Mouse (Mus musculus): ENCODE results near the gene Nutf2. TPM values are rescaled to one million over a fixed set of nuclear protein-coding genes. Genes with fewer than 3 reads are reported as not detected.

The Nutf2 gene
- polyA plus RNA-seq, 1 experiment, result 111 TPM

- H3K27me3 ChIP-seq (ENCODE audit: control insufficient read depth, insufficient read depth, low read length), result no peaks in the 10 kb centered on the region
- TF ChIP-seq POLR2A (IDR thresholded peaks at IDR 0.05; ENCODE audit: borderline replicate concordance, insufficient read depth, low read length), result no peak
- TF ChIP-seq CTCF (IDR thresholded peaks at IDR 0.05; ENCODE audit: borderline replicate concordance, insufficient read depth, low read depth, low read length), result no peak
- H3K4me1 ChIP-seq (ENCODE audit: control insufficient read depth, insufficient read depth, low read length), result no peaks in the 10 kb centered on the region; the same call in 1 of the 2 replicates
- no peak overlapping the region for H3K27ac ChIP-seq (ENCODE audit: insufficient read depth, low read length)
- no peak for DNase-seq
- H3K4me3 ChIP-seq (replicated peaks; ENCODE audit: insufficient read depth, low read depth, low read length), result no peak overlapping the region
- WGBS, result 84% methylated on average over 3 of the region's 3 CpGs
Measured at GRCm38 (mm10) chr8:105919390-105919789, 59.0 kb downstream of the Nutf2 start.

- no peaks in the 10 kb centered on the region for H3K27me3 ChIP-seq (ENCODE audit: control insufficient read depth, insufficient read depth, low read length)
- no peak overlapping the region for H3K27ac ChIP-seq (ENCODE audit: insufficient read depth, low read length)
- TF ChIP-seq POLR2A (IDR thresholded peaks at IDR 0.05; ENCODE audit: borderline replicate concordance, insufficient read depth, low read length) (no peak), CTCF (IDR thresholded peaks at IDR 0.05; ENCODE audit: borderline replicate concordance, insufficient read depth, low read depth, low read length) (no peak)
- H3K4me1 ChIP-seq (ENCODE audit: control insufficient read depth, insufficient read depth, low read length), result peaks cover 10% of the 10 kb centered on the region
- H3K4me3 ChIP-seq (replicated peaks; ENCODE audit: insufficient read depth, low read depth, low read length), result no peak overlapping the region
- WGBS, result 68% methylated on average over 3 of the region's 3 CpGs
- no peak for DNase-seq
Measured at GRCm38 (mm10) chr8:105925123-105925522, 64.7 kb downstream of the Nutf2 start.

Other genes starting within 250 kb of the Nutf2 start
- 41.6 and 45.7 TPM in 2 replicates for gene Ctcf, start 224.0 kb upstream of the Nutf2 start, polyA plus RNA-seq (2012; rRNA removed)
- 0.36 and 1.00 TPM in 2 replicates for gene Agrp, start 223.2 kb upstream of the Nutf2 start, polyA plus RNA-seq (2012; rRNA removed)
- 69.8 and 72.1 TPM in 2 replicates for gene Carmil2, start 174.3 kb upstream of the Nutf2 start, polyA plus RNA-seq (2012; rRNA removed)
- gene Acd, start 159.5 kb upstream of the Nutf2 start, polyA plus RNA-seq (2012; rRNA removed), result 56.3 and 56.8 TPM in 2 replicates
- 128 and 137 TPM in 2 replicates for gene Pard6a, start 159.4 kb upstream of the Nutf2 start, polyA plus RNA-seq (2012; rRNA removed)
- gene 4933405L10Rik, start 152.9 kb upstream of the Nutf2 start, polyA plus RNA-seq (2012; rRNA removed), result 0.51 TPM in 2 replicates
- gene Enkd1, start 152.4 kb upstream of the Nutf2 start, polyA plus RNA-seq (2012; rRNA removed), result 15.3 and 17.4 TPM in 2 replicates
- gene Gfod2, start 101.9 kb upstream of the Nutf2 start, polyA plus RNA-seq (2012; rRNA removed), result 20.7 and 21.4 TPM in 2 replicates
- gene Ranbp10, start 33.2 kb upstream of the Nutf2 start, polyA plus RNA-seq (2012; rRNA removed), result 30.5 and 32.1 TPM in 2 replicates
- gene Tsnaxip1, start 32.8 kb upstream of the Nutf2 start, polyA plus RNA-seq (2012; rRNA removed), result 0.25 and 0.98 TPM in 2 replicates
- gene Cenpt, start 7.3 kb upstream of the Nutf2 start, polyA plus RNA-seq (2012; rRNA removed), result 27.8 and 30.8 TPM in 2 replicates
- 52.0 and 53.5 TPM in 2 replicates for gene Thap11, start 5.4 kb upstream of the Nutf2 start, polyA plus RNA-seq (2012; rRNA removed)
- 75.5 and 81.8 TPM in 2 replicates for gene Edc4, start 20.3 kb downstream of the Nutf2 start, polyA plus RNA-seq (2012; rRNA removed)
- 4.7 and 5.3 TPM in 2 replicates for gene Nrn1l, start 33.0 kb downstream of the Nutf2 start, polyA plus RNA-seq (2012; rRNA removed)
- 13.6 and 14.1 TPM in 2 replicates for gene Pskh1, start 39.9 kb downstream of the Nutf2 start, polyA plus RNA-seq (2012; rRNA removed)
- 2.6 and 3.4 TPM in 2 replicates for gene Ctrl, start 73.3 kb downstream of the Nutf2 start, polyA plus RNA-seq (2012; rRNA removed)
- 84.3 and 89.4 TPM in 2 replicates for gene Psmb10, start 77.9 kb downstream of the Nutf2 start, polyA plus RNA-seq (2012; rRNA removed)
- gene Lcat, start 82.8 kb downstream of the Nutf2 start, polyA plus RNA-seq (2012; rRNA removed), result 106 and 110 TPM in 2 replicates
- 34.9 and 36.1 TPM in 2 replicates for gene Slc12a4, start 105.5 kb downstream of the Nutf2 start, polyA plus RNA-seq (2012; rRNA removed)
- not detected in 2 replicates for gene Dpep3, start 118.8 kb downstream of the Nutf2 start, polyA plus RNA-seq (2012; rRNA removed)
- 34.1 and 35.7 TPM in 2 replicates for gene Dus2, start 130.8 kb downstream of the Nutf2 start, polyA plus RNA-seq (2012; rRNA removed)
- gene Dpep2nb, start 145.4 kb downstream of the Nutf2 start, polyA plus RNA-seq (2012; rRNA removed), result 0.13 TPM in 1 of 2 replicates, not detected in the other
- 15.2 and 16.0 TPM in 2 replicates for gene Ddx28, start 151.3 kb downstream of the Nutf2 start, polyA plus RNA-seq (2012; rRNA removed)
- 11.1 and 11.6 TPM in 2 replicates for gene Nfatc3, start 198.3 kb downstream of the Nutf2 start, polyA plus RNA-seq (2012; rRNA removed)